Mouse (Mus musculus) erythroblast, adult 5-6 weeks (primary cell): ENCODE results near the gene Rccd1. TPM values are rescaled to one million over a fixed set of nuclear protein-coding genes. Genes with fewer than 3 reads are reported as not detected.
A peak's percentile ranks its signal among the peaks of the same experiment; 100 is the strongest.
"Not testable (repeated sequence)": the region's sequence is repeated elsewhere in the genome, so short reads cannot be mapped to it uniquely, and the experiment has no call there.

Source experiments
- ATAC-seq: replicated peaks from 2 replicates; pipeline ENCODE4 v1.8.0; 2016; ENCODE audit warnings: moderate number of reproducible peaks, mild to moderate bottlenecking, moderate TSS enrichment, inconsistent platforms; ENCODE audit not compliant: poor library complexity, low FRiP score, severe bottlenecking
- total RNA-seq, 2 experiments: library from RNA; stranded (forward) in 1 of 2; stranded (reverse) in 1 of 2; fragments of 150-400 nt in 1 of 2; fragments of 200-764, 138-1000 nt in 1 of 2; gene quantifications; 2 replicates each; pipeline versions ENCODE4 v1.2.3 to v1.2.4; 2015 to 2017; ENCODE audit warnings: low replicate concordance in 2 of 2

Gene Rccd1
- total RNA-seq, 2 experiments from 2014 or later = 4.4 to 18.8 TPM

GRCm38 (mm10) chr7:80347670-80348586 lies 23.7 kb upstream of the Rccd1 start:
- no peak for ATAC-seq

- no peak for ATAC-seq
These were observed 22.6 kb upstream of the Rccd1 start for GRCm38 (mm10) chr7:80346830-80347229.

GRCm38 (mm10) chr7:80346173-80346572 lies 21.9 kb upstream of the Rccd1 start:
- no peak for ATAC-seq

GRCm38 (mm10) chr7:80343270-80344018 lies 19.2 kb upstream of the Rccd1 start:
- no peak for ATAC-seq

- ATAC-seq = peak; percentile 56
These were observed 18.6 kb upstream of the Rccd1 start, which contains the start of gene Hddc3 for GRCm38 (mm10) chr7:80342858-80343257. TSS of gene Hddc3 (plus strand) at chr7:80343104.

- no peak for ATAC-seq
These were observed 17.5 kb upstream of the Rccd1 start for GRCm38 (mm10) chr7:80341793-80342192.

- ATAC-seq = peak; percentile 73
These were observed 16.5 kb upstream of the Rccd1 start, which contains the start of gene Unc45a for GRCm38 (mm10) chr7:80340793-80341192. TSS of gene Unc45a (minus strand) at chr7:80341005.

GRCm38 (mm10) chr7:80339793-80340628 lies 15.8 kb upstream of the Rccd1 start:
- peak; percentile 86 for ATAC-seq

GRCm38 (mm10) chr7:80339371-80339770 lies 15.1 kb upstream of the Rccd1 start:
- no peak for ATAC-seq

GRCm38 (mm10) chr7:80336932-80337331 lies 12.7 kb upstream of the Rccd1 start:
- ATAC-seq = no peak

- no peak for ATAC-seq
These were observed 10.6 kb upstream of the Rccd1 start for GRCm38 (mm10) chr7:80334848-80335247.

- ATAC-seq = no peak
These were observed 7.2 kb upstream of the Rccd1 start for GRCm38 (mm10) chr7:80331433-80331832.

- ATAC-seq = no peak
These were observed 6.0 kb upstream of the Rccd1 start for GRCm38 (mm10) chr7:80330278-80330677.

GRCm38 (mm10) chr7:80326076-80326475 lies 1.8 kb upstream of the Rccd1 start:
- ATAC-seq = no peak

GRCm38 (mm10) chr7:80325292-80325868 lies 1.1 kb upstream of the Rccd1 start:
- ATAC-seq = no peak

- not testable (repeated sequence) for ATAC-seq
These were observed 514 bp upstream of the Rccd1 start for GRCm38 (mm10) chr7:80324816-80325119.

GRCm38 (mm10) chr7:80323336-80323735 lies 918 bp downstream of the Rccd1 start:
- no peak for ATAC-seq

GRCm38 (mm10) chr7:80319846-80320496 lies 4.3 kb downstream of the Rccd1 start:
- ATAC-seq = no peak

- ATAC-seq = no peak
These were observed 5.6 kb downstream of the Rccd1 start for GRCm38 (mm10) chr7:80318670-80319069.
